Mouse (Mus musculus): Measurements from ENCODE around the gene Nkd1. TPM values are rescaled to one million over a fixed set of nuclear protein-coding genes. Genes with fewer than 3 reads are reported as not detected.

Gene Nkd1
- polyA plus RNA-seq (2017; shearing (Covaris generic)): not detected

DNA sequence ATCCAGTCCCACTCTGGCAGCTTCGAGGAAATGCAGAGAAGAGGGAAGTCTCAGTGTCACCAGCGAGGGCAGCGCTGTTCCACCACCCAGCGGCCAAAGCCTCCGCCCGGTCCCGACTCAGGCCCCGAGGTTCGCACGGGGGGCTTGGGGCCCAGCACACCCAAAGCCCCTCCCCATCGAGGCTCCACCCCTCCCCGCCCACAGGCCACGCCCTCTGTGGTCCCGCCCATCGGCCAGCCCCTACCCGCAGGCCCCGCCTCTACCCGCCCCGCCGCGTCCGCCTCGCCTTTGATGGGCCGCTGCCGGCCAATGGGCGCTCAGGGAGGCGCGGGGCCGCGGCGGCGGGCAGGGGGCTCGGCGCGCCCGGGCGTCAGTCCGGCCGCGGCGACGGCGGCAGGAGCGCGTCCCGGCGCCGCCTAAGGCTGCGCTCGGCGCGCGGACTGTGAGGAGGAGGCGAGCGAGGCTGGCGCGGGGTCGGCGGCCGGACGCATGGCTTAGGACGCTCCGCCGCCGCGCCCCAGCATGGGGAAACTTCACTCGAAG is at the start of gene Nkd1:
TSS of gene Nkd1 (plus strand) at position 370 of the 543 bp plus-strand sequence.

DNA sequence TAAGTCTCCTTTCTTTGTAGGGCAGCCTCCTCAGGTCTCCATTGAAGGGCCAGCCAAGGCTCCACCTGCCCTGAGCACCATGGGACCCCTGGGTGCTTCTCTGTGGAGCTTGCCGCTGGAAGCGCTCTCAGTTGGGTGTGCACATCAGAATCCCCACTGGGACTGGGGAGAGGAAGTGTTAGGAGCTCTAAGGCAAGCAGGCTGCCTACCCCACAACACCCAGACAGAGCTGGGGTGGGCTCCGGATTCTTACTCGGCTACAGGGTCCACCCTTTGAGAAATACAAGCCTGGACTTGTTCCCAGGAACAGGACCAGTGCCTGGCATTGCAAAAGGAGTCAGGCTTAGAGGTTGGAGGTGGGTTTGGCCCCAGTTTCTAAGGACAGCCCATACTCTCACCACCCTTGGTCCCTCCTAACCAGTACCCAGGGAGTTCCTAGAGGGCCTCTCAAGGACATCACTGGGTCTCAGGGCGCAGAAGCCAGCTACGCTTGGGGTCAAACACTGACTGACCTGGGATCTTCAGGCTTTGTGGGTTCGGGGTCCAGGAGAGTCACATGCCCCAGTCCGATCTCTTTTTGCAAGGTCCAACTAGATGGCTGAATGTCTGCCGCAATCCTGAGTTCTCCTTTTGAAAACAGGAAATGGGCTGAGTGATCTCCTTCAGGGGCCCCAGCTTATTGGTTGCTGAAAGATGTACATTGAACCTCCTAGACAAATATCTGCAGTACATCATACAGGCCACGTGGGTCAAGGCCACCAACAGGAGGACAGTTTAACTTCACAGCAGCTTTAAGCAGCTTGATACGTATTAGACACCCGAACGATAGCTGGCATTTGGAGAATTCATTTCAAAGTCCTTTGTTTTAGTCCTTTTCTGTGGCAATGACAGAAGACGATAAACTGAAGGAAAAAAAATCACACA is 114.6 kb downstream of the Nkd1 start, which contains the start of gene Snx20:
TSS of gene Snx20 (minus strand) at position 655 of the 924 bp plus-strand sequence.

Other genes with a start within 250 kb of the Nkd1 start
- 131 TPM for gene Adcy7, start 249.0 kb upstream of the Nkd1 start, polyA plus RNA-seq (2017; shearing (Covaris generic))
- gene Brd7, start 159.2 kb upstream of the Nkd1 start, polyA plus RNA-seq (2017; shearing (Covaris generic)): 36.7 TPM
- 84.6 TPM for gene Snx20, start 114.8 kb downstream of the Nkd1 start, polyA plus RNA-seq (2017; shearing (Covaris generic))
- 0.46 TPM for gene Nod2, start 126.0 kb downstream of the Nkd1 start, polyA plus RNA-seq (2017; shearing (Covaris generic))
- 136 TPM for gene Cyld, start 175.7 kb downstream of the Nkd1 start, polyA plus RNA-seq (2017; shearing (Covaris generic))